Comparison of ENCODE assay signal across 10 mouse cellular contexts in the genomic region with DNA sequence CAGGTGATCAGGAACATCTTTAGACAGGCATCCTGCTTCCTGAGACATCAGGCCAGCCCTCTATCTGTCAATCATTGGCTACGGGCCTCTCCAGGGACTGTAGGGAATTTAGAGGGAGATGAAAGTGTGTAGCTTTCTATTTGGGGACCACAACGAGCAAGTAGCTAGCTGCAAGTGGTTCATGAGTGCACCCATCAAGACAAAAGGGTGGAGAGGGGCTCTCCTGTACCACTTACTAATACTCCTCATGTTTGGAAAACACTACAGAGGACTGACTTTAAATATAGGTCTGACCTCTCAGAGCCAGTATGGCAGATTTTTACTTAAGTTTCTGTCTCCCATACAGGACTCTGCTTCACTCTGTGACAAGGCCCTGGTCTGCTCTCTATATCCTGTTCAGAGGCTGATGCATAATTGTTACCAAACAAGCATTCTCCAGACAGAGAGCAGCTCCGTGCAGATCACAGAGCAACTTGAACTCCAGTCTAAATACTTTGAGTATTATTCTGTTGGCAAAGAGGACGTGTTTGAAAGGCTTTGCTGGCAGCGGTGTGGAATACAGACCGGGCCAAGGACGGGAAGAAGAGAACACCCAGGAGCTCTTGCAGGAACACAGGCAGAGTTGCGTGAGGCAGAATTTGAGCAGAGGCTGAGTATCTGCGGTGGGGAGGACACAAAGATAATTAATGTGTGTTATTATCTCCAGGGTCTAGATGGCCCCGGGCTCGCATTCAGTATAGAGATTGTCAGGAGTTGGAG. TPM values are rescaled to one million over a fixed set of nuclear protein-coding genes. Genes with fewer than 3 reads are reported as not detected.
A peak's percentile ranks its signal among the peaks of the same experiment; 100 is the strongest.
DNase-seq lines count a peak whose midpoint lies in the region; ATAC-seq and TF ChIP-seq lines count a peak whose summit lies in the region.
"Had no signal": no experiment of that assay in that cellular context is flagged by ENCODE, and none has a peak within 500 bp of the region (broad histone marks: within the 10 kb centered on the region; RNA-seq: fewer than 3 reads in every experiment).

No protein-coding gene starts in this region.

- peak; percentile 81 for DNase-seq in ovary, adult 18-20 months (ENCODE audit: low spot score)
- DNase-seq in ovary, postnatal 14 days (ENCODE audit: low spot score), result no peak
- peak; percentile 98 for DNase-seq in heart, adult 11 months
- DNase-seq in kidney, postnatal 0 days (ENCODE audit: low spot score), result no peak
- DNase-seq in testis, postnatal 10 days (ENCODE audit: low spot score), result peak; percentile 62
- no peak for DNase-seq in right cerebral cortex, postnatal 14 days

- H3K4me2 ChIP-seq in kidney, postnatal 0 days (ENCODE audit: low read length), result no peak overlapping the region
- H3K4me2 ChIP-seq: neural tube, embryonic 12.5 days had no signal

- H3K27me3 ChIP-seq in kidney, postnatal 0 days (ENCODE audit: insufficient read depth, low read length), result no peaks in the 10 kb centered on the region
- H3K27me3 ChIP-seq: neural tube, embryonic 12.5 days had no signal

- no peak overlapping the region for H3K9ac ChIP-seq in kidney, postnatal 0 days (ENCODE audit: low read depth, low read length)
- H3K9ac ChIP-seq: neural tube, embryonic 12.5 days had no signal

- no peak for TF ChIP-seq CTCF in kidney, postnatal 0 days (IDR thresholded peaks at IDR 0.05; ENCODE audit: low read depth)

- peak overlapping the region; percentile 38; the same call in 1 of the 2 replicates for H3K27ac ChIP-seq in kidney, postnatal 0 days
- H3K27ac ChIP-seq: neural tube, embryonic 12.5 days had no signal

- peaks cover 12% of the 10 kb centered on the region; the same call in 1 of the 2 replicates for H3K4me1 ChIP-seq in kidney, postnatal 0 days (replicated peaks; ENCODE audit: insufficient read depth, low read length)

- no peaks in the 10 kb centered on the region for H3K36me3 ChIP-seq in kidney, postnatal 0 days (ENCODE audit: insufficient read depth, low read length)
- H3K36me3 ChIP-seq: neural tube, embryonic 12.5 days had no signal

- no peak overlapping the region for H3K4me3 ChIP-seq in kidney, postnatal 0 days (replicated peaks; ENCODE audit: low read depth, low read length)
- H3K4me3 ChIP-seq: neural tube, embryonic 12.5 days had no signal

- 50% methylated on average over 11 of the region's 11 CpGs for WGBS in kidney, postnatal 0 days

- no peaks in the 10 kb centered on the region for H3K9me3 ChIP-seq in kidney, postnatal 0 days (replicated peaks; ENCODE audit: low read length)
- H3K9me3 ChIP-seq: neural tube, embryonic 12.5 days had no signal

- no peak for ATAC-seq in kidney, postnatal 0 days (replicated peaks; ENCODE audit: low FRiP score, low read depth)
- no peak for ATAC-seq in erythroid progenitor cell, adult 5-6 weeks (replicated peaks; ENCODE audit: low FRiP score, poor library complexity, severe bottlenecking)
- no peak for ATAC-seq in granulocyte monocyte progenitor cell, adult 5-6 weeks (replicated peaks; ENCODE audit: poor library complexity, severe bottlenecking)

RNA-seq across cellular contexts. Expression of a gene that starts 56.2 kb away (rescaled TPM):
- not detected in 2 replicates for polyA plus RNA-seq in kidney, postnatal 0 days (2015; fragmentation: Nextera tagmentation; extraction: Ambion mirVana)
- total RNA-seq in erythroid progenitor cell, adult 5-6 weeks (2015; ENCODE audit: low replicate concordance), result not detected in 2 replicates
- not detected in 2 replicates for total RNA-seq in erythroid progenitor cell, adult 5-6 weeks (2017; ENCODE audit: low replicate concordance)
- not detected in 2 replicates for total RNA-seq in granulocyte monocyte progenitor cell, adult 5-6 weeks (2014; fragmentation: Nextera tagmentation)
- not detected in 2 replicates for total RNA-seq in granulocyte monocyte progenitor cell, adult 5-6 weeks (2017)
- total RNA-seq: hematopoietic stem cell, adult 5-6 weeks had no signal
- polyA plus RNA-seq: neural tube, embryonic 12.5 days had no signal

Comparison
In these comparisons a context has a peak if more than half of its experiments do, and no peak if none do; other contexts are left out.
1. DNase-seq: peak in ovary, adult 18-20 months (single experiment), heart, adult 11 months (single experiment) and testis, postnatal 10 days (single experiment); none in ovary, postnatal 14 days (single experiment), kidney, postnatal 0 days (single experiment) and right cerebral cortex, postnatal 14 days (single experiment).